Mouse (Mus musculus): Measurements from ENCODE around the gene Mgat5b.
A peak's percentile ranks its signal among the peaks of the same experiment; 100 is the strongest.

The Mgat5b gene

GRCm38 (mm10) chr11:116985504-116986385 is 67.1 kb downstream of the Mgat5b start:
- no peak for DNase-seq

DNA sequence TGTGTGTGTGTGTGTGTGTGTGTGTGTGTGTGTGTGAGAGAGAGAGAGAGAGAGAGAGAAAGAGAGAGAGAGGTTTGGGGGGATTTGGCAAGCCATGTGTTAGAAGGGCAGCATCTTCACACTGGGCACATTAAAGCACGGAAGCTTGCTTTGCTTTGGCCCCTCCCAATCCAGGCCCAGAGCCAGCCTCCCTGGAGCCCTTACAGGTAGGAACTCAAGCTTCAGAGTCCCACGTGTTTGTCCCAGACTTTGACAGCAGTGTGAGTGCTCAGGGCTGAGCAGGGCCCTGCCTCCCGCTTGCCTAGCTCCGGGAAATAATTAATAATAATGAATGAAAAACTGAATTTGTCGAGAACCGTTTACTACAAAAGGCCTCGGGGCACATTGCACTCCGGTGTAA is 69.5 kb downstream of the Mgat5b start:
- no peak for DNase-seq

- no peak for DNase-seq
Observed at GRCm38 (mm10) chr11:116990231-116990630, 71.6 kb downstream of the Mgat5b start.

DNA sequence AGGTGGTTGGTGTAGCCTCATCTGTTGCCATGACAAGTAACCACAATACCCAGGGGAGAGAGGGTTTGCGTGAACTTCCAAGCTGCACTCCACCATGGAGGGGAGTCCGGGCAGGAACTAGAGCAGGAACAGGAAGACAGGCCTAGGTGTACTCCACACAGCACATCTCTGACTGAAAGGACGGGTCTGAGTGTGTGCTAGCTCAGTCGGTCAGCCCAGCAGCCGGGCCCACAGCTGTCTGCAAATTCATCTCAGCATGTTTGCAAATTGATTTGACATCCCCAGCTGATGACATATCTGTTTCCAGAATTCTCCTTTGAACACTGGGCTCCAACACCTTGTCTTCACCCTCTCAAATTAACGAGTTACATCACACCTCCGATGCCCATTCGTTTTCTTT is 72.7 kb downstream of the Mgat5b start:
- DNase-seq: no peak

GRCm38 (mm10) chr11:116991964-116992363 is 73.3 kb downstream of the Mgat5b start:
- DNase-seq: no peak

DNA sequence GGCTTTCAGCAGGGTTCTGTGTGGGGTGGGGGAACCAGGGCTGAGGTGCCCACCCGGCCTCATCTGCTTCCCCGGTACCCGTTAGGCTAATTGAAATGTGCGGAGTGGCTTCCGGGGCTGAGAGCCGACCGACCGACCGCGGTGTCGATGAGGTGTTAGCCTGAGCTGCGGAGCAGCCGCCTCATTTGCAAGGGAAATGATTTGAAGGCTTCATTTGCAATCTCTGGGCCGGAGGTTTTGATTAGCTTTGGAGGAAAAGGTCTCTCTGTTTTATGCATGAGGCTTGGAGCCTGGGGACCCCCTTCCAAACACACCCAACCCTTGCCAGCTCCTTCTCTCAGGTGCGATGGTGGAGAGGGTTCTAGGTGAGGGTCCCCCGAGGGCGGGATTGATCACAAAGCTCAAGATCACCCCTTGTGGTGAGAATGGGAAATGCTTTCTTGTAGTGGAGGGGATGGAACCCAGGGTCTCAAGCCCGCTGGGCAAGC is 75.5 kb downstream of the Mgat5b start:
- DNase-seq: peak; percentile 30 to 44

- DNase-seq: no peak
Observed at GRCm38 (mm10) chr11:116996976-116997375, 78.3 kb downstream of the Mgat5b start.

GRCm38 (mm10) chr11:116998935-116999334 is 80.3 kb downstream of the Mgat5b start:
- DNase-seq: no peak

DNA sequence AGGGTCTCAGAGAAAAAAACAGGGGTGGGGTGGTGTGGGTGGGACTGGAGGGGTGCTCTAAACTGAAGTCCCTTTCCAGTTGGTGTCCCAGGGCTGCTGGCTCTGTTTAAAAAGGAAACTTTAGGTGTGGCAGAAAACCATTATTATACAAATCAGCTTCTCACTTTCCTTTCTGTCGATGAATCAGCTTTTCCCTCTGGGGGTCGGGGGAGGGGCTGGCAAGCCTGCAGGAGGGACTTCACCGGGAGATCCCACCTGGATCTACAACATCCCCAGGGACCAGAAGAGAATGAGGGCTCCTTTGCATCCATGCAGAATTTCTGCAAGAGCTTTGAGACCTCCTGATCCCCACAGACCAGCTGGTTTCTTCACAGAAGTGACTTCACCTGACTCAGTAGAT is 81.6 kb downstream of the Mgat5b start:
- DNase-seq: no peak

DNA sequence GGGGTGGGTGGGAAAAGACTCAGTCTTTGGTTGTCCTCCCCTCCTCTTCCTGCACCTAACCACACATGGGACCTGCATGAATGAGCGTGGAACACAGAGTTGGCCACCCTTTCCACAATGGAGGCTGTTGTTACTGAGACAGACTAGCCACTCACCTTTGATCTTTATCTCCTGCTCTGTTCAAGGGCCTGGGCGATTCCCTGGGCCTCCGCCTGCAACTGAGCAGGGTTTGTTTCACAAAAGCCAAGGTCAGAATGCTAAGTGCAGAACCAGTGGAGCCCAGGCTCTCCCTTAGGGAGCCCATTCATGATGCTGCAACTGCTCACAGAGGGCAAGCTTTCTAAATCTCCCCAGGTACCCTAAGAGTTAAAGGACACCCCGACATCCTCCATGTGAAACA is 83.1 kb downstream of the Mgat5b start:
- no peak for DNase-seq

DNA sequence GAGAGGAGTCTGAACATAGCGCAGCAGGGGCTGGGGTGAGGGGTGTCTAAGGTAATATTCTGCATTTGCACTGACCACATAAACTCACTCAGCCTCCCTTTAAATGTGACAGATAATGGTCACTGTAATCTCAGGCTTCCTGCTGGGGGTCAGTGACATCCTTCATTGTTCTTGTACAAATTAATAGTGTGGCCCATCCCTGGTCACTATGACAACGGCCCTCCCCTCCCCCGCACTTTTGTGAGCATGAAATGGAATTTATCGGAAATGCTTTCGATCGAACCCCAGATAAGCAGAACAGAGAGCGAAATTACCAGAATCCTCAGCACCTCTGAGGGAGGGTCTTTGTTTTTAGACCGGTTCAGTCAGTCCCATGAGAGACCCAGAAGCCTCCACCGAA is 84.8 kb downstream of the Mgat5b start:
- no peak for DNase-seq

DNA sequence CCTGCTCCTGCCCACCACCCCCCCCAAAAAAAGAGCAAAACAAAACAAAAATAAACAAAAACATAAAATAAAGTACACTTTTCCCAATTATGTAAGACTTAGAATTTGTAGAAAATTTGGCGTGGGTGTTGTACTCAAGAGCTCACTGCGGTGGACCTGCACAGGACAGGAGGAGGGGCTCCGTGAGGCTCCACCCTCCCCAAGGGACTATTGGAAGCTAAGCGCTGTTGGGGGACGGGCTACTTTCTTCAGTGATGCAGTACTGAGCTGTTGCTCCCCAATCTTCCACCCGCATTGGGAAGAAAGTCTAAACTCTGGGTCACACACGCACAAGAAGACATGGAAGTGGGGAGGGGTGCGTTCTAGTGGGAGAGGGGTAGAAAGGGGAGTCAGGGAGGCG is 85.6 kb downstream of the Mgat5b start:
- no peak for DNase-seq

DNA sequence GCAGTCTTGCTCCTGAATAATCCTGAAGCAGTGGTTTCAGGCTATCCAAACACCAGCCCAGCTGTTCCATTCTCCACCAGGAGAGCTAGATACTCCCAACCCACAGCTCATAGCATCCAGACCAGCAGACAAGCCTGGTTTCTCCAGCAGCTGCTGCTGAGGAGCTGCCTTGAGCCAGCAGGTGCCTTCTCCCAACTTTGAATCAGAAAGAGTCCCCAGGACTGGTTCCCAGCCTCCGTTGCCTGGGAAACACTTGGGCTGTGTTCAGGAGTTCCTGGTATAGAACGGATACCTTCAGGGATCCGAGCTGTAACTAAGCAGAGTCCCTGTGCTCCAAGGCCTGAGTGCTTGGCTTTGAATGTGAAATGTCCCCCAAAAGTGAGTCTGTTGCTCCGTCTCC is 98.8 kb downstream of the Mgat5b start:
- DNase-seq: no peak

GRCm38 (mm10) chr11:117018410-117018809 is 99.7 kb downstream of the Mgat5b start:
- DNase-seq: peak; percentile 78 to 83

DNA sequence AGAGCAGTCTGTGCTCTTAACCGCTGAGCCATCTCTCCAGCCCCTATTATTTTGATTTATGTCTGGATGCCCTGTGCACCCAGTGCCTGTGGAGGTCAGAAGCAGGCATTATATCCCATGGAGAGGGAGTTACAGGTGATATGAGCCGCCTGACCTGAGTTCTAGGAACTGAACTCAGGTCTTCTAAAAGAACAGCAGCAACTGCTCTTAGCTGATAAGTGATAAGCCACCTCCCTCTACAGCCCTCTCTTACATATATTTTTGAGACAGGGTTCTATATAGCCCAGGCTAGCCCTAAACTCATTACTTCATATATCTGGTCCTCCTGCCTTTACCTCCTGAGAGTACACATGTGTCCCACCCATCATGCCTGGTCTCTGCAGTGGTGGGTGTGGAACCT is 102.4 kb downstream of the Mgat5b start:
- DNase-seq: no peak

DNA sequence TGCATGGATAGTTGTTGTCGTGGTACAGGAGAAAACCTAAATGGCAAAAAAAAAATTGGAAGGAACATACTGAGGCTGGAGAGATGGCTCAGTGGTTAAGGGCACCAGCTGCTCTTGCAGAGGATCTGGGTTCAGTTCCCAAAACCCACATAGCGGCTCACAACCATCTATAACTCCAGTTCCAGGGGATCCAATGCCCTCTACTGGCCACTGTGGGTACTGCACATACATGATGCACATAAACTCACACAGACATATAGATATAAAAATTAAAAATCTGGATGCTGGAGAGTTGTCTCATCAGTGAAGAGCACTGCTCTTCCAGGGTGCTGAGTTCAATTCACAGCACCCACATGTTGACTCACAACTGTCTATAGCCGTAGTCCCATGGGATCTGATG is 104.9 kb downstream of the Mgat5b start:
- DNase-seq: no peak

- peak in 1 of 2 experiments; percentile 54 for DNase-seq
Observed at GRCm38 (mm10) chr11:117027681-117028080, 109.0 kb downstream of the Mgat5b start.

GRCm38 (mm10) chr11:117028861-117029568 is 110.4 kb downstream of the Mgat5b start:
- no peak for DNase-seq

DNA sequence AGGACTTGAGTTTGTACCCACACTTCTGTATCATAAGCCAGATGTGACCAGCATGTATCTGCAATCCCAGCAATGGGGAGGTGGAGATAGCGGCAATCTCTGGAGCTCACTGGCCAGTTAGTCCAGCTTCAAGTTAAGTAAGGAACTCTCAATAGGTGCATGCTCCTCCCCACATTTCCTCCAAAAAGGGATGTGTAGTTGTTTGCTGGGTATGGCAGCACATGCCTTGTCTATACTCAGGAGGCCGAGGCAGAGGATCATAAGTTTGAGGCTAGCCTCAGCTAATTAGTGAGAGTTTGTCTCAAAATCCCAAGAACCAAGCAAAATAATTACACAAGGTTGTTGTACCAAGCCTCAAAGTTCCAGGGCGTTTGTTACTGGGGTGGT is 110.9 kb downstream of the Mgat5b start:
- DNase-seq: no peak

DNA sequence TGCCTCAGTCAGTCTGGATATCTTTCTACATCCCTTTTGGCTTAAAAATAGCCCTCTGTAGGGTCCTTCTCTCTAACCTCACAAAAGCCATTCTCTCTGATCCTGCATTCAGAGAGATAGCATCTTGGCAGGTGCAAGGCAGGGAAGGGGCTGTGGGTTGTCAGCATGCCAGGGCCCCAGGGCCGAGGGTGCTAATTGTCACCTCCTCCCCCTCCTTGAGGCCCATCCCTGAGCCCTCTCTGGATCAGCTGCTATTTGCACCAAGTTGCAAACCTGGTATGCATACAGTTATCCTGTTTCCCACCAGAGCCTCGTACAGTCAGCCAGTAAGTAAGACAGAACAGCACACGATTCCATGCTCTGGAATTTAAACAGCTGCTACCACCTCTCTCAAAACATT is 111.4 kb downstream of the Mgat5b start:
- DNase-seq: no peak

DNA sequence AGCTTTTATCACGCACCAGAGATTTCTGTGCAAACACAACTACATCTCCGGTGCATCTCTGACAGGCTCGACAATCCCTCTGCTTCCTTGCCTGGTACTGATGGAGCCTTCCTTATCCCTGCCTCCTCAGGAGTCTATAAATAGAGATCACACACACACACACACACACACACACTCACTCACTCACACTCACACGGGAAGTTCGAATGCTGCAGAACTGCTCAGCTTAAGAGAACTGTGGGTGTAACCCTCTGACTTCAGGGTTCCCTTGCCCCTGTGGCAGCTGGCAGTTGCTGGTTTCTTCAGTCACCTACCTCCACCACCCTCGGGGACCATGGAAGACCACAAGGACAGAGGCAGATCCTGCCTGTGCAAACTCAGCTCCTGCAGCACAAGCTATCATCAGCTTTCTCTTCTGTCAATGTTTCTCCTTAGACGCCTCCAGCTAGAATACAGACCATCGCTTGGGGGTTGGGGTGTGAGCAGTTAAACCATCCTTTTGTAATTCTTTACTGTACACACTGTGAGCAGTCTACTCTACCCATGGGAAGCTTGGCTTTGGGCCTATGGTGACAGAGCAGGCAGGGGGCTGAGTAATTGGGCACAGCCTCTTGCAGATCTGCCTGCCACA is 111.9 kb downstream of the Mgat5b start:
- peak; percentile 24 to 34 for DNase-seq

- DNase-seq: no peak
Observed at GRCm38 (mm10) chr11:117031249-117031648, 112.6 kb downstream of the Mgat5b start.

GRCm38 (mm10) chr11:117035661-117036336 is 117.1 kb downstream of the Mgat5b start:
- no peak for DNase-seq
